Mouse (Mus musculus) C2C12 (cell line): ENCODE results near the gene Mn1. TPM values are rescaled to one million over a fixed set of nuclear protein-coding genes. Genes with fewer than 3 reads are reported as not detected.

Experiments
- H3K27me3 ChIP-seq: one replicate; pipeline ENCODE4 v1.6.1; 2011; ENCODE audit not compliant: control insufficient read depth, insufficient read depth, insufficient read length
- H3K36me3 ChIP-seq: one replicate; pipeline ENCODE4 v1.6.1; 2011; ENCODE audit not compliant: control insufficient read depth, insufficient read depth
- H3K4me3 ChIP-seq: one replicate; pipeline ENCODE4 v1.5.1; 2011; ENCODE audit warnings: mild to moderate bottlenecking, control low read depth; ENCODE audit not compliant: poor library complexity, insufficient read depth, severe bottlenecking
- H3K79me2 ChIP-seq: one replicate; pipeline ENCODE4 v1.6.1; 2011; ENCODE audit not compliant: control insufficient read depth, insufficient read depth
- H3K79me3 ChIP-seq: one replicate; pipeline ENCODE4 v1.6.1; 2011; ENCODE audit warnings: low read depth, control low read depth
- H3ac ChIP-seq: one replicate; pipeline ENCODE3; 2011; ENCODE audit warnings: low read depth; ENCODE audit not compliant: control insufficient read depth, insufficient read length
- CEBPB ChIP-seq: IDR thresholded peaks from one replicate; pipeline ENCODE4 v1.6.1; 2011; ENCODE audit warnings: low read depth, mild to moderate bottlenecking, control low read depth, moderate library complexity
- CTCF ChIP-seq: IDR thresholded peaks from one replicate; pipeline ENCODE4 v1.5.1; 2011; ENCODE audit not compliant: control insufficient read depth, insufficient read depth, insufficient read length
- FOSL1 ChIP-seq: IDR thresholded peaks from one replicate; pipeline ENCODE4 v1.8.0; 2011; ENCODE audit warnings: mild to moderate bottlenecking, low read length; ENCODE audit not compliant: poor library complexity, insufficient read depth, severe bottlenecking
- MAX ChIP-seq: IDR thresholded peaks from one replicate; pipeline ENCODE4 v1.6.1; 2011; ENCODE audit warnings: mild to moderate bottlenecking, control low read depth
- MYOD1 ChIP-seq: IDR thresholded peaks from one replicate; pipeline ENCODE4 v1.6.1; 2011; ENCODE audit warnings: low read depth; ENCODE audit not compliant: control insufficient read depth, insufficient read length
- MYOG ChIP-seq: IDR thresholded peaks from one replicate; pipeline ENCODE4 v1.6.1; 2011; ENCODE audit not compliant: control insufficient read depth, insufficient read length; ENCODE audit errors: extremely low read depth
- USF1 ChIP-seq: IDR thresholded peaks from one replicate; pipeline ENCODE4 v1.6.1; 2011; ENCODE audit warnings: low read depth, mild to moderate bottlenecking, control low read depth, moderate library complexity
- polyA plus RNA-seq: library from polyadenylated mRNA; unstranded; fragments of >200 nt; fragmentation: generic; extraction: Trizol; gene quantifications from one replicate; pipeline ENCODE4 v1.2.1, GENCODE M21; 2012; ENCODE audit warnings: missing spikeins

Gene Mn1
- polyA plus RNA-seq, 1 experiment, result not detected

DNA sequence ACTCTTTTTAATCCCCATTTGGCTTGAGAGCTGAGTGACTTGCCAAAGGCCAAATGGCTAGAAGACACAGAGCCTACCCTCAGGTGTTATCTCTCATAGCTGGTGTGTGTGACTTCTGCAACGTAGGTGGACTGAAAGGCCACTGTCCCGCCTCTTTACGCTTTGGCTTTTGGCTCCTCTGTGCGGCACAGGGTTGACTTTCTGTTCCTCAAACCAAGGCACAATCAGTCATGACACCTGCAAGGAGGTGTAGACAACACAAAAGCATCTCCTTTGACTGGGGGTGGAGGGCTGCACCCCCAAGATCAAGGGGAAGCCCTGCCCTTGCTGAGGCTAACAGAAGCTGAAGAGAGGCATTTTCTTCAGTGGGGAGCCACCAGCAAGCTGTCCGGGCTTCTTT, 50.5 kb downstream of the Mn1 start:
- Histone ChIP-seq H3K79me3 (no peaks in the 10 kb centered on the region), H3K27me3 (peaks cover 10% of the 10 kb centered on the region), H3K79me2 (no peaks in the 10 kb centered on the region), H3K4me3 (no peak overlapping the region), H3ac (no peak overlapping the region), H3K36me3 (no peaks in the 10 kb centered on the region)
- TF ChIP-seq CEBPB (no peak), MAX (no peak), CTCF (no peak), MYOD1 (no peak), MYOG (no peak), FOSL1 (no peak), USF1 (no peak)

DNA sequence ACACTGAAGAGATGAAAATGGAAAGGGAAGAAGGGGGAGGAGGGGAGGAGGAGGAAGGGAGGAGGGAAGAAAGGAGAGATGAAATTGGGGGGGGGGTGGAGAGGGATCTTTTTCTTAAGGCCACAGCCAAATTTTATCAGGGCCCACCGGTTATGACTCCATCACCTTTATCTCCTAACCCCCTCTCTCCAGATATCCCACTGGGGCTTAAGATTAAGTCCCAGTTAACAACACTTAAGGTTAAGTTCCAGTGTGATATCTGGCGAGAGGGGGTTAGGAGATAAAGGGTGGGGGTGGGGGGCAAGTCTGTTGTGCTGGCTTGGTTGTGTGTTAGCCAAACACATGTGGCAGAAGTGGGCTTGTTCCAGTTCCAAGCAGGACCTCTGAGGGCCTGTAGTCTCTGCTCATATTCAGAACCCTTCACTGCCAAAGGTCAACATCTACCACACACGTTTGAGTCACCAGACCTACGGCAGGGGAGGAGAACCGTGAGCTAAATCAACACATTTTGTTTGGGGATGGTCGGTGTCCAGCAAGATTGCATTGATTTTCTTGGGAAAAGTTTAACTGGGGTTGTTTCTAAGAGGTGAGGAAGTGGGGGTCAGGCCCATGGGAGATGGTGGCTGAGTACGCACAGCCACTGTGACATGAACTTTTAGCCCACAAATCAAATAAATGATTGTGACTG, 52.2 kb downstream of the Mn1 start:
- Histone ChIP-seq H3K79me3 (no peaks in the 10 kb centered on the region), H3K27me3 (peaks cover 12% of the 10 kb centered on the region), H3ac (no peak overlapping the region), H3K4me3 (no peak overlapping the region), H3K36me3 (no peaks in the 10 kb centered on the region), H3K79me2 (no peaks in the 10 kb centered on the region)
- TF ChIP-seq MAX, result no peak
- no peak for TF ChIP-seq CTCF
- no peak for TF ChIP-seq CEBPB
- TF ChIP-seq MYOG, result no peak
- TF ChIP-seq FOSL1, result no peak
- TF ChIP-seq MYOD1, result no peak
- TF ChIP-seq USF1, result no peak

DNA sequence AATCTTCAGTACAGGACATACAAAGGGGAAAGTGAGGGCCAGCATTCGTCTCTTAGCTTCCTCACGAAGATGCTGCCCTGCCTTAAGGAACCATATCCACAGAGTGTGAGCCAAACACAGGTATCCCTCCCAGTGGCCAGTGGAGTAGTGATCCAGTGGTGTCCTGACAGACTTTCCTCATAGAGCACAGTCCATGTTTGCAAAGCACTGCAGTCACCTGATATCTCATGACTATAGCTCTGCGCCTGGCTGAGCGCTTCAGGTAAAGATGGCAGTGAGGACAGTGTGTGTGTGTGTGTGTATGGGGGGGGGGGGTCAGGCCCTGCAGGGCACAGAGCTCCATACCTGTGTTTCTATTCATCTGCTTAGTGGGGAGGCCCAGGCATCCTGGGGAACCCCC, 53.7 kb downstream of the Mn1 start:
- H3K79me3 ChIP-seq, result no peaks in the 10 kb centered on the region
- H3K79me2 ChIP-seq, result no peaks in the 10 kb centered on the region
- peaks cover 12% of the 10 kb centered on the region for H3K27me3 ChIP-seq
- H3K4me3 ChIP-seq, result no peak overlapping the region
- no peak overlapping the region for H3ac ChIP-seq
- no peak for TF ChIP-seq USF1
- TF ChIP-seq FOSL1, result no peak
- TF ChIP-seq MYOD1, result no peak
- no peak for TF ChIP-seq MAX
- no peak for TF ChIP-seq CEBPB
- no peak for TF ChIP-seq MYOG
- no peak for TF ChIP-seq CTCF
- no peaks in the 10 kb centered on the region for H3K36me3 ChIP-seq

DNA sequence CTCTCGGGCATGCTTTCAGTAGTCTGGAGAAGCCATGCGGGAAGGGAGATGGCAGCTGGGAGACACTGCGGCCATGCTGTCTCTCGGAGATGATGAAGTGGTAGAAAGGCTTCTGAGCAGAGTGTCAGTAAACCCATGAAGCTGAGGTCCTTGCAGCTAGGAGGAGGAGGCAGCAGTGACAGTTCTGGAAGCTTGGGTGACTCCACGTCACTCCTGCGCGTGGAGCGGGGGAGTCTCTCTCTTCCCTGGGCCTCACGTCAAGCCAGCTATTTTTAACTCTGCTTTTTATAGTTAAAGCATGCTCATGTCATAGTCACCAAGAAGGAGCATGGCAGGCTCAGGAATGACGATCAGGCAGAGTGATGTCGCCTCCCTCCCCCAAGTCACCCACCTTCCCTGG, 56.3 kb downstream of the Mn1 start:
- Histone ChIP-seq H3K79me3 (no peaks in the 10 kb centered on the region), H3K4me3 (no peak overlapping the region), H3K79me2 (no peaks in the 10 kb centered on the region), H3K36me3 (no peaks in the 10 kb centered on the region), H3K27me3 (peaks cover 19% of the 10 kb centered on the region), H3ac (no peak overlapping the region)
- TF ChIP-seq USF1, result no peak
- TF ChIP-seq CEBPB, result no peak
- TF ChIP-seq MAX, result no peak
- TF ChIP-seq MYOG, result no peak
- no peak for TF ChIP-seq CTCF
- TF ChIP-seq FOSL1, result no peak
- TF ChIP-seq MYOD1, result no peak

DNA sequence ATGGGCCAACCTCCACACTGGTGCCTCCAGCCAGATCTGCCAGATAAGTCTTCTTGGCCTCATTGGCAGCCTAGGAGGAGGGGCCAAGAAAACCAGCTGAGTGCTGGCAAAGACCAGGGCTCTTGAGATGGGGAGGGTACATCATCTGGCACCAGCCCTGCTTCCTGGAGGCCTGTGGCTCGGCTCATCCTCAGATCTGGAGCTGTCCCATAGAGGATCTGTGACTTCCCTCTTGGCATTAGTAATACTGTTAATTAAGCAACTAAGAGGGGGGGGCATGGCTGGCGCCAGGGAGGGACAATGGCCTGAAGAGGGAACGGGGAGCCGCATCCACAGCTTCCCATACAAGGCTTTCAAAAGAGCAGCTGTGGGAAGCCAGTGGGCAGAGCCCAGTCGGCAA, 58.6 kb downstream of the Mn1 start:
- H3K4me3 ChIP-seq, result no peak overlapping the region
- no peaks in the 10 kb centered on the region for H3K79me2 ChIP-seq
- no peaks in the 10 kb centered on the region for H3K79me3 ChIP-seq
- TF ChIP-seq MAX (no peak), CEBPB (no peak), FOSL1 (no peak), MYOG (no peak), MYOD1 (no peak), USF1 (no peak), CTCF (no peak)
- no peaks in the 10 kb centered on the region for H3K36me3 ChIP-seq
- H3K27me3 ChIP-seq, result peaks cover 14% of the 10 kb centered on the region
- H3ac ChIP-seq, result no peak overlapping the region

DNA sequence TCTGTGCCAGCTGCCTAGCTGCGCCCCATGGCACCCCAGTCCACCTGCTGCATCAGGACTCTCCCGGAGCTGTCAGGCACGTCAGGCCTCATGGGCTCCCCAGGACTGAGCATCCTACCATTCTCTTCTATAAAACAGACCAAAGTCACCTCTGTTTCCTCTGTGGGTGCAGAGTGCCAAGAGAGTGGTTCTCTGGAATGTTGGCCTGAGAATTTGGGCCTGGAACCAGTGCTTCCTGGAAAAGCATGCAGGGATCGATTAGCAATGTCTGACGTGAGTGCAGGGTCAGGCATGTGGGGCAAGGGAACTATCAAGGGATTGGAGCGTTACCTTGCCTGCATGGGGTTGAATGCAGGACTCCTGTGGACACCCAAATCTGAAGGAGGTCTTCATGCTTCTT, 59.0 kb downstream of the Mn1 start:
- TF ChIP-seq CEBPB (no peak), USF1 (no peak), FOSL1 (no peak), CTCF (no peak), MAX (no peak), MYOD1 (no peak), MYOG (no peak)
- Histone ChIP-seq H3ac (no peak overlapping the region), H3K79me2 (no peaks in the 10 kb centered on the region), H3K27me3 (peaks cover 16% of the 10 kb centered on the region), H3K4me3 (no peak overlapping the region), H3K36me3 (no peaks in the 10 kb centered on the region), H3K79me3 (no peaks in the 10 kb centered on the region)
